Mouse (Mus musculus) liver, embryonic 14.5 days (tissue): Measurements from ENCODE around the gene Magix.

ENCODE experiments used
- CTCF ChIP-seq: IDR thresholded peaks from 2 replicates; pipeline ENCODE4 v1.5.1; 2016; ENCODE audit warnings: antibody characterized with exemption, low read depth, control low read depth
- EP300 ChIP-seq: IDR thresholded peaks from 2 replicates; pipeline ENCODE4 v1.6.1; 2016; ENCODE audit warnings: antibody characterized with exemption, low read depth

DNA sequence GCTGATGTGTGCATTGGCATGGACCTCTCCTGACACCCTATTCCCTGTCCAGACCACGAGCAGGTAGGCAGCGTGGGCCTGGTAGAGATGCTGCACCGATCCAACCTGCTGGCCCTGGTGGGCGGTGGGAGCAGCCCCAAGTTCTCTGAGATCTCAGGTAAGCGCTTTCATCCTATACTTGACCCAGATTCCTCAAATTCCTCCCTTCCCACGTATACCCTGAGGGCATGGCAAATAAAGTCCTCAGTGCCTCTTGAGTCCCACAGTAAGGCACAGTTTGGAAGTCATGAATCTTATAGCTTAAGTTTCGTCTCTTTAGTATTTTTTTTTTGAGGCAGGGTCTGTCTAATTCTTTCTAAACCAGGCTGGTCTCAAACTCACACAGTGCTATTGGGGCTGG is 43.1 kb upstream of the Magix start:
- TF ChIP-seq CTCF (no peak), EP300 (no peak)
